Mouse (Mus musculus): Measurements from ENCODE around the gene Kazn. TPM values are rescaled to one million over a fixed set of nuclear protein-coding genes. Genes with fewer than 3 reads are reported as not detected.

The Kazn gene
- polyA plus RNA-seq, 1 experiment: not detected

DNA sequence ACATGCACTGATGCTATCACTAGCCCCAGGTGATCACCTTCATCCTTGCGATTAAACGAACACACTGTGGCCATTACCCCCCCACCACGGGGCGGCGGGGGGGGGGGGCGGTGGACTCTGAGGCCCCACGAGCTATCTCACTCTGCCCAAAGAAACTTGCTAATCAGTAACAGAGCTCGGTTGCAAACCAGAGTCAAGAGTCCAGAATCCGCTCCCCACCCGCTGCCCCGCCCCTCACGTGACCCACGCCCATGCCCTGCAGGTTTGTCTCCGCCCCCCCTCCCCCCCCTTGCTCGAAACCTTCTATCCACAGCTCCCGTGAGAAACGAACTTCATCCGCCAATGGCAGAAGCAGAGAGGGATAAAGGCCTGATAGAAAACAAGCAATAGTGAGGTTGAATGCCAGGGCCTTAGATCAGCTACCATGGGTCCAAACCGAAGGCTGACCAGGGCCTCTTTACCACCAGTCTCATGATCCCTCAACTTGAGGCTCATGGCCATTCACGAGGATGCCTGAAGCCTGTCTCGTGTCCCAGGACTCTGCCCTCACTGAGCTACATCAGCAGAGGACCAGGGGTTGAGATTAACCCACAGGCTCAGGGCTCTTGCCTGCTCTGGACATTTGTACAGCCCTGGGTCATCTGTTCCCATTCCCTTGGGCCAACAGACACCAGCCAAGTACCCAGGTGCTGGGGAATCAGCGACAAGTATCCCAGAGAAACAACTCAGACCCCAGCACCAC, 186.6 kb downstream of the Kazn start:
- Histone ChIP-seq H3K4me3 (ENCODE audit: insufficient read depth, poor library complexity, severe bottlenecking) (no peak overlapping the region), H3K27me3 (ENCODE audit: control insufficient read depth, insufficient read depth, insufficient read length) (no peaks in the 10 kb centered on the region), H3ac (ENCODE audit: control insufficient read depth, insufficient read length, low read depth) (no peak overlapping the region), H3K79me2 (ENCODE audit: control insufficient read depth, insufficient read depth) (no peaks in the 10 kb centered on the region), H3K79me3 (ENCODE audit: low read depth) (no peaks in the 10 kb centered on the region), H3K36me3 (ENCODE audit: control insufficient read depth, insufficient read depth) (no peaks in the 10 kb centered on the region)
- TF ChIP-seq CEBPB (IDR thresholded peaks at IDR 0.05; ENCODE audit: low read depth): no peak
- TF ChIP-seq USF1 (IDR thresholded peaks at IDR 0.05; ENCODE audit: low read depth): no peak
- TF ChIP-seq CTCF (IDR thresholded peaks at IDR 0.05; ENCODE audit: control insufficient read depth, insufficient read depth, insufficient read length): no peak
- no peak for TF ChIP-seq MAX (IDR thresholded peaks at IDR 0.05)
- TF ChIP-seq FOSL1 (IDR thresholded peaks at IDR 0.05; ENCODE audit: insufficient read depth, low read length, poor library complexity, severe bottlenecking): no peak
- TF ChIP-seq MYOD1 (IDR thresholded peaks at IDR 0.05; ENCODE audit: control insufficient read depth, insufficient read length, low read depth): no peak
- no peak for TF ChIP-seq MYOG (IDR thresholded peaks at IDR 0.05; ENCODE audit: control insufficient read depth, extremely low read depth, insufficient read length)

Other genes with a start within 250 kb of the Kazn start
- 0.07 TPM for gene Fhad1, start 224.3 kb downstream of the Kazn start, polyA plus RNA-seq (2012; fragmentation: generic; extraction: Trizol)
- not detected for gene Tmem51, start 155.1 kb downstream of the Kazn start, polyA plus RNA-seq (2012; fragmentation: generic; extraction: Trizol)

Data from C2C12 (cell line).